Mouse (Mus musculus) spleen, postnatal 36 days (tissue): Measurements from ENCODE around the gene Kcnab2.
A peak's percentile ranks its signal among the peaks of the same experiment; 100 is the strongest.

ENCODE experiments used
- DNase-seq, 2 experiments: peaks; one replicate each; pipeline ENCODE4 v3.0.0; 2022; ENCODE audit warnings: low spot score in 2 of 2, mixed read lengths in 1 of 2

Gene Kcnab2

GRCm38 (mm10) chr4:152477466-152478223, at the start of gene Kcnab2:
Gene Kcnab2 (minus strand): TSS chr4:152477871.
- peak; percentile 99 for DNase-seq

GRCm38 (mm10) chr4:152520083-152520482, 42.4 kb upstream of the Kcnab2 start:
- peak in 1 of 2 experiments; percentile 16 for DNase-seq

- DNase-seq, result no peak
These were observed 41.4 kb upstream of the Kcnab2 start for GRCm38 (mm10) chr4:152519106-152519505.

- no peak for DNase-seq
These were observed 37.2 kb upstream of the Kcnab2 start for GRCm38 (mm10) chr4:152514884-152515283.

- no peak for DNase-seq
These were observed 34.7 kb upstream of the Kcnab2 start for GRCm38 (mm10) chr4:152512221-152512925.

- no peak for DNase-seq
These were observed 16.7 kb upstream of the Kcnab2 start for GRCm38 (mm10) chr4:152494360-152494879.

- peak; percentile 64 to 65 for DNase-seq
These were observed 13.7 kb upstream of the Kcnab2 start for GRCm38 (mm10) chr4:152491250-152491899.

GRCm38 (mm10) chr4:152490311-152490710, 12.6 kb upstream of the Kcnab2 start:
- no peak for DNase-seq

- no peak for DNase-seq
These were observed 10.4 kb upstream of the Kcnab2 start for GRCm38 (mm10) chr4:152488046-152488445.

- no peak for DNase-seq
These were observed 2.8 kb upstream of the Kcnab2 start for GRCm38 (mm10) chr4:152480426-152480825.

GRCm38 (mm10) chr4:152478224-152478567, 525 bp upstream of the Kcnab2 start:
- DNase-seq, result no peak

- no peak for DNase-seq
These were observed 585 bp downstream of the Kcnab2 start for GRCm38 (mm10) chr4:152477106-152477465.

- DNase-seq, result no peak
These were observed 1.1 kb downstream of the Kcnab2 start, which contains the start of gene Nphp4 for GRCm38 (mm10) chr4:152476427-152477023. Gene Nphp4 (plus strand): TSS chr4:152476706.

- no peak for DNase-seq
These were observed 1.7 kb downstream of the Kcnab2 start for GRCm38 (mm10) chr4:152475941-152476340.

- DNase-seq, result no peak
These were observed 9.7 kb downstream of the Kcnab2 start for GRCm38 (mm10) chr4:152467951-152468350.

- no peak for DNase-seq
These were observed 11.1 kb downstream of the Kcnab2 start for GRCm38 (mm10) chr4:152466601-152467000.

- DNase-seq, result no peak
These were observed 12.6 kb downstream of the Kcnab2 start for GRCm38 (mm10) chr4:152465116-152465515.

GRCm38 (mm10) chr4:152463147-152463546, 14.5 kb downstream of the Kcnab2 start:
- DNase-seq, result no peak

GRCm38 (mm10) chr4:152462516-152462915, 15.2 kb downstream of the Kcnab2 start:
- DNase-seq, result no peak

- DNase-seq, result no peak
These were observed 20.0 kb downstream of the Kcnab2 start for GRCm38 (mm10) chr4:152457673-152458072.

GRCm38 (mm10) chr4:152456609-152457008, 21.1 kb downstream of the Kcnab2 start:
- no peak for DNase-seq

GRCm38 (mm10) chr4:152454153-152454552, 23.5 kb downstream of the Kcnab2 start:
- no peak for DNase-seq
